ENCODE assay signal across 8 mouse cellular contexts in genomic region chr10:3365671-3366035, GRCm38 (mm10). TPM values are rescaled to one million over a fixed set of nuclear protein-coding genes. Genes with fewer than 3 reads are reported as not detected.
DNase-seq lines count a peak whose midpoint lies in the region; ATAC-seq lines count a peak whose summit lies in the region.

No protein-coding gene starts in this region.

- no peak overlapping the region for H3K9ac ChIP-seq in embryonic facial prominence, embryonic 15.5 days
- no peak overlapping the region for H3K9ac ChIP-seq in intestine, embryonic 14.5 days (ENCODE audit: low read length)

- H3K4me3 ChIP-seq in embryonic facial prominence, embryonic 15.5 days (replicated peaks), result peak overlapping the region; percentile 63
- peak overlapping the region; percentile 60 for H3K4me3 ChIP-seq in intestine, embryonic 14.5 days (ENCODE audit: low read depth, low read length)

- 20% methylated on average over 5 of the region's 5 CpGs for WGBS in embryonic facial prominence, embryonic 15.5 days
- 30% methylated on average over 5 of the region's 5 CpGs for WGBS in intestine, embryonic 14.5 days

- H3K4me1 ChIP-seq in embryonic facial prominence, embryonic 15.5 days, result peaks cover 17% of the 10 kb centered on the region
- no peaks in the 10 kb centered on the region for H3K4me1 ChIP-seq in intestine, embryonic 14.5 days (replicated peaks; ENCODE audit: control insufficient read depth, insufficient read depth, low read length)

- intact Hi-C loops in gastrocnemius, postnatal 14 days (cut with DNase I; ENCODE audit: low total_unique reads), result loop anchor here (10.0 kb wide), 1 partner anchor 49 kb away; no protein-coding TSS in a partner anchor

- H3K4me2 ChIP-seq in embryonic facial prominence, embryonic 15.5 days (replicated peaks), result peak overlapping the region; percentile 97
- H3K4me2 ChIP-seq in intestine, embryonic 14.5 days (ENCODE audit: low read length), result peak overlapping the region; percentile 95

- H3K9me3 ChIP-seq in embryonic facial prominence, embryonic 15.5 days (replicated peaks), result no peaks in the 10 kb centered on the region
- no peaks in the 10 kb centered on the region for H3K9me3 ChIP-seq in intestine, embryonic 14.5 days (ENCODE audit: control insufficient read depth, low read length)

- DNase-seq in layer of hippocampus, adult 9-11 months, result peak; percentile 8
- DNase-seq in layer of hippocampus, adult 9-10 months (ENCODE audit: low spot score), result no peak
- DNase-seq in intestine, embryonic 14.5 days (ENCODE audit: low spot score), result no peak
- peak; percentile 44 for DNase-seq in neural tube, embryonic 10.5 days (ENCODE audit: extremely low spot score, low spot score)
- DNase-seq in gastrocnemius, postnatal 14 days, result no peak
- DNase-seq in gastrocnemius, adult 8-10 months (ENCODE audit: low spot score in 2 of 2), result no peak
- no peak for DNase-seq in gastrocnemius, adult 18-20 months (ENCODE audit: low spot score)

- H3K27me3 ChIP-seq in embryonic facial prominence, embryonic 15.5 days, result peaks cover 11% of the 10 kb centered on the region
- H3K27me3 ChIP-seq in intestine, embryonic 14.5 days (replicated peaks; ENCODE audit: control insufficient read depth, insufficient read depth, low read length), result peaks cover 32% of the 10 kb centered on the region

- no peak for ATAC-seq in embryonic facial prominence, embryonic 15.5 days (ENCODE audit: insufficient number of reproducible peaks, low FRiP score, low TSS enrichment, low read depth)
- ATAC-seq in intestine, embryonic 14.5 days (replicated peaks; ENCODE audit: low FRiP score, low TSS enrichment, low read depth), result no peak

- H3K36me3 ChIP-seq in embryonic facial prominence, embryonic 15.5 days, result no peaks in the 10 kb centered on the region
- H3K36me3 ChIP-seq in intestine, embryonic 14.5 days (ENCODE audit: control insufficient read depth, insufficient read depth, low read length), result no peaks in the 10 kb centered on the region

- no peak overlapping the region for H3K27ac ChIP-seq in embryonic facial prominence, embryonic 15.5 days (replicated peaks)
- no peak overlapping the region for H3K27ac ChIP-seq in intestine, embryonic 14.5 days (ENCODE audit: low read depth)

RNA-seq across cellular contexts. Expression of gene Ppp1r14c, which starts 0.2 kb away (rescaled TPM):
- 25.8 and 27.7 TPM in 2 replicates for polyA plus RNA-seq in embryonic facial prominence, embryonic 15.5 days (2015; fragmentation: Nextera tagmentation; extraction: Ambion mirVana)
- polyA plus RNA-seq in intestine, embryonic 14.5 days (2014; fragmentation: Nextera tagmentation; extraction: Ambion mirVana), result 2.2 and 2.6 TPM in 2 replicates
- total RNA-seq in gastrocnemius, postnatal 14 days (2021), result 10 to 100 TPM; 85.3 to 93.1 TPM
- total RNA-seq in gastrocnemius, adult 8-10 months (2022), result 10 to 100 TPM; 66.7 to 86.3 (median 77.8) TPM
- 10 to 100 TPM; 70.8 to 86.7 TPM for total RNA-seq in gastrocnemius, adult 18-20 months (2021)

Comparison
In these comparisons a context has a peak if more than half of its experiments do, and no peak if none do; other contexts are left out.
1. DNase-seq: peak in layer of hippocampus, adult 9-11 months (single experiment) and neural tube, embryonic 10.5 days (single experiment); none in layer of hippocampus, adult 9-10 months (single experiment), intestine, embryonic 14.5 days (single experiment), gastrocnemius, postnatal 14 days (single experiment), gastrocnemius, adult 8-10 months (0 of 2) and gastrocnemius, adult 18-20 months (single experiment).